Mouse (Mus musculus) gastrocnemius, adult 2 months (tissue): ENCODE measurements around the gene Ppp1r12c. TPM values are rescaled to one million over a fixed set of nuclear protein-coding genes. Genes with fewer than 3 reads are reported as not detected.
A peak's percentile ranks its signal among the peaks of the same experiment; 100 is the strongest.

Experiments used
- DNase-seq: peaks from one replicate; pipeline ENCODE4 v3.0.0; 2022
- H3K27ac ChIP-seq: fragments of 200-600 bp; 2 replicates; pipeline ENCODE4 v1.8.1; 2022; ENCODE audit warnings: mild to moderate bottlenecking
- H3K4me3 ChIP-seq: fragments of 200-600 bp; 2 replicates; pipeline ENCODE4 v1.8.1; 2022; ENCODE audit warnings: mild to moderate bottlenecking, moderate library complexity
- CTCF ChIP-seq: fragments of 200-600 bp; IDR thresholded peaks from 2 replicates; pipeline ENCODE4 v1.8.1; 2022; ENCODE audit warnings: antibody characterized with exemption, mild to moderate bottlenecking, moderate library complexity
- intact Hi-C: fragments of 180-260 bp; cut with DNase I; formaldehyde crosslinking; loops from one replicate; pipeline ENCODE4 v1.15.1; 2025
- total RNA-seq, 2 experiments: library from RNA; stranded (reverse); gene quantifications; 2 replicates each; pipeline ENCODE4 v1.2.3; 2021

The Ppp1r12c gene
- total RNA-seq, 2 experiments from 2014 or later = 17.8 to 24.8 TPM

- peak overlapping the region; percentile 50 for H3K27ac ChIP-seq
Measured at GRCm38 (mm10) chr7:4511489-4512224, 10.2 kb upstream of the Ppp1r12c start.

GRCm38 (mm10) chr7:4509863-4510608, 8.6 kb upstream of the Ppp1r12c start:
- DNase-seq = peak; percentile 81
- peak overlapping the region; percentile 31; the same call in 1 of the 2 replicates for H3K27ac ChIP-seq
- peak; percentile 93 for TF ChIP-seq CTCF
- H3K4me3 ChIP-seq = 0 out of 2 replicates have a peak overlapping the region, but pooled peaks have one; percentile 23
- intact Hi-C loops = loop anchor here (10.0 kb wide), 1 partner anchor 1775 kb away; the partner anchor contains the start of gene Zfp667

More at GRCm38 (mm10) chr7:4511489-4512224, 10.2 kb upstream of the Ppp1r12c start:
- DNase-seq = no peak
- no peak overlapping the region for H3K4me3 ChIP-seq
- TF ChIP-seq CTCF = no peak
- intact Hi-C loops = no loop called here

GRCm38 (mm10) chr7:4508739-4509116, 7.2 kb upstream of the Ppp1r12c start:
- no peak for TF ChIP-seq CTCF
- H3K27ac ChIP-seq = no peak overlapping the region

GRCm38 (mm10) chr7:4508062-4508738, 6.7 kb upstream of the Ppp1r12c start:
- no peak overlapping the region for H3K27ac ChIP-seq
- H3K4me3 ChIP-seq = no peak overlapping the region
- TF ChIP-seq CTCF = peak; percentile 46
- no peak for DNase-seq
- intact Hi-C loops = loop anchor here (10.0 kb wide), 1 partner anchor 1777 kb away; the partner anchor contains the start of gene Zfp667

More at GRCm38 (mm10) chr7:4508739-4509116, 7.2 kb upstream of the Ppp1r12c start:
- no peak overlapping the region for H3K4me3 ChIP-seq
- DNase-seq = no peak
- intact Hi-C loops = loop anchor here (10.0 kb wide), 1 partner anchor 1776 kb away; the partner anchor contains the start of gene Zfp667

- intact Hi-C loops = loop anchor here (10.0 kb wide), 1 partner anchor 1778 kb away; the partner anchor contains the start of gene Zfp667
- Histone ChIP-seq H3K4me3 (no peak overlapping the region), H3K27ac (no peak overlapping the region)
- DNase-seq = no peak
- TF ChIP-seq CTCF = no peak
Measured at GRCm38 (mm10) chr7:4507220-4507619, 5.7 kb upstream of the Ppp1r12c start.

GRCm38 (mm10) chr7:4504646-4505435, 3.4 kb upstream of the Ppp1r12c start:
- DNase-seq = no peak
- Histone ChIP-seq H3K27ac (peak overlapping the region; percentile 58), H3K4me3 (no peak overlapping the region)
- TF ChIP-seq CTCF = no peak
- intact Hi-C loops = loop anchor here (10.0 kb wide), 1 partner anchor 1780 kb away; the partner anchor contains the start of gene Zfp667

- Histone ChIP-seq H3K27ac (peak overlapping the region; percentile 54; the same call in 1 of the 2 replicates), H3K4me3 (no peak overlapping the region)
- DNase-seq = no peak
- TF ChIP-seq CTCF = no peak
- intact Hi-C loops = loop anchor here (10.0 kb wide), 1 partner anchor 1781 kb away; the partner anchor contains the start of gene Zfp667
Measured at GRCm38 (mm10) chr7:4503858-4504257, 2.4 kb upstream of the Ppp1r12c start.

- 0 out of 2 replicates have a peak overlapping the region, but pooled peaks have one; percentile 16 for H3K27ac ChIP-seq
- intact Hi-C loops = loop anchor here (10.0 kb wide), 1 partner anchor 1782 kb away; the partner anchor contains the start of gene Zfp667
- peak overlapping the region; percentile 95; the same call in 1 of the 2 replicates for H3K4me3 ChIP-seq
- DNase-seq = no peak
- TF ChIP-seq CTCF = no peak
Measured at GRCm38 (mm10) chr7:4503100-4503499, 1.6 kb upstream of the Ppp1r12c start.

GRCm38 (mm10) chr7:4502421-4503090, 1.1 kb upstream of the Ppp1r12c start:
- peak overlapping the region; percentile 99 for H3K27ac ChIP-seq
- H3K4me3 ChIP-seq = peak overlapping the region; percentile 95
- DNase-seq = peak; percentile 36
- TF ChIP-seq CTCF = no peak
- intact Hi-C loops = loop anchor here (10.0 kb wide), 1 partner anchor 1782 kb away; the partner anchor contains the start of gene Zfp667

- DNase-seq = peak; percentile 60
- intact Hi-C loops = loop anchor here (10.0 kb wide), 1 partner anchor 1784 kb away; the partner anchor contains the start of gene Zfp667
Measured at GRCm38 (mm10) chr7:4500892-4501471, 498 bp downstream of the Ppp1r12c start.

More at GRCm38 (mm10) chr7:4500892-4501471, 498 bp downstream of the Ppp1r12c start:
- Histone ChIP-seq H3K27ac (peak overlapping the region; percentile 99), H3K4me3 (peak overlapping the region; percentile 95)
- TF ChIP-seq CTCF = no peak
